ENCODE assay signal across 30 mouse cellular contexts in genomic region chr12:54472881-54473280, GRCm38 (mm10).
DNase-seq lines count a peak whose midpoint lies in the region; ATAC-seq lines count a peak whose summit lies in the region.
"Had no signal": no experiment of that assay in that cellular context is flagged by ENCODE, and none has a peak within 500 bp of the region (broad histone marks: within the 10 kb centered on the region; RNA-seq: fewer than 3 reads in every experiment).

No protein-coding gene starts in this region.

- no peak overlapping the region for H3K4me3 ChIP-seq in hindbrain, embryonic 11.5 days (ENCODE audit: low read depth, low read length)
- no peak overlapping the region for H3K4me3 ChIP-seq in midbrain, embryonic 13.5 days (replicated peaks)
- H3K4me3 ChIP-seq: embryonic facial prominence, embryonic 10.5 days; embryonic facial prominence, embryonic 13.5 days; erythroblast, embryonic 14.5 days; forebrain, embryonic 12.5 days; forebrain, embryonic 15.5 days; heart, adult 2 months; hindbrain, embryonic 10.5 days had no signal

- H3K36me3 ChIP-seq in hindbrain, embryonic 11.5 days (ENCODE audit: control insufficient read depth, insufficient read depth, low read length) = no peaks in the 10 kb centered on the region
- no peaks in the 10 kb centered on the region for H3K36me3 ChIP-seq in midbrain, embryonic 13.5 days
- H3K36me3 ChIP-seq: embryonic facial prominence, embryonic 10.5 days; embryonic facial prominence, embryonic 13.5 days; forebrain, embryonic 12.5 days; forebrain, embryonic 15.5 days; G1E; hindbrain, embryonic 10.5 days had no signal

- no peaks in the 10 kb centered on the region for H3K9me3 ChIP-seq in hindbrain, embryonic 11.5 days (ENCODE audit: control insufficient read depth, low read length)
- no peaks in the 10 kb centered on the region for H3K9me3 ChIP-seq in midbrain, embryonic 13.5 days
- H3K9me3 ChIP-seq: embryonic facial prominence, embryonic 10.5 days; forebrain, embryonic 12.5 days; forebrain, embryonic 15.5 days; hindbrain, embryonic 10.5 days had no signal

- no peak overlapping the region for H3K9ac ChIP-seq in hindbrain, embryonic 11.5 days (ENCODE audit: low read depth, low read length)
- H3K9ac ChIP-seq in midbrain, embryonic 13.5 days (replicated peaks) = no peak overlapping the region
- H3K9ac ChIP-seq: embryonic facial prominence, embryonic 13.5 days; forebrain, embryonic 12.5 days; forebrain, embryonic 15.5 days; hindbrain, embryonic 14.5 days had no signal

- 85% methylated on average over 5 of the region's 5 CpGs for WGBS in hindbrain, embryonic 11.5 days
- WGBS in midbrain, embryonic 13.5 days = 88% methylated on average over 5 of the region's 5 CpGs

- peak; percentile 3 to 8 for DNase-seq in B cell, adult 2 months
- no peak for DNase-seq in hindbrain, embryonic 11.5 days (ENCODE audit: low spot score)
- no peak for DNase-seq in gastrocnemius, adult 8-10 months (ENCODE audit: low spot score in 2 of 2)
- DNase-seq: adrenal gland, postnatal 10 days; adrenal gland, postnatal 36 days; cerebellum, adult 11 months; cerebellum, adult 2 months; cerebellum, adult 9-11 months; cerebellum, postnatal 25 days; embryo, embryonic 11 days; gastrocnemius, postnatal 10 days; gastrocnemius, postnatal 36 days; heart, adult 2 months had no signal

- H3K27ac ChIP-seq in hindbrain, embryonic 11.5 days (ENCODE audit: low read depth, low read length) = no peak overlapping the region
- no peak overlapping the region for H3K27ac ChIP-seq in midbrain, embryonic 13.5 days
- H3K27ac ChIP-seq: embryonic facial prominence, embryonic 10.5 days; embryonic facial prominence, embryonic 13.5 days; forebrain, embryonic 12.5 days; forebrain, embryonic 15.5 days; heart, adult 2 months; hindbrain, embryonic 10.5 days; hindbrain, embryonic 14.5 days; hindbrain, postnatal 0 days had no signal

- H3K27me3 ChIP-seq in hindbrain, embryonic 11.5 days (ENCODE audit: control insufficient read depth, insufficient read depth, low read length) = no peaks in the 10 kb centered on the region
- H3K27me3 ChIP-seq in midbrain, embryonic 13.5 days = no peaks in the 10 kb centered on the region
- H3K27me3 ChIP-seq: CH12.LX; embryonic facial prominence, embryonic 13.5 days; forebrain, embryonic 12.5 days; forebrain, embryonic 15.5 days; Patski had no signal

- peak; percentile 35; the same call in 1 of the 2 replicates for ATAC-seq in granulocyte monocyte progenitor cell, adult 5-6 weeks (replicated peaks; ENCODE audit: poor library complexity, severe bottlenecking)
- peak; percentile 75; the same call in 1 of the 2 replicates for ATAC-seq in neutrophil, adult 5-6 weeks (ENCODE audit: extremely low read depth, insufficient number of reproducible peaks, low FRiP score, poor library complexity, severe bottlenecking)
- no peak for ATAC-seq in hindbrain, embryonic 11.5 days (ENCODE audit: low FRiP score)
- ATAC-seq in midbrain, embryonic 13.5 days = no peak
- ATAC-seq: forebrain, embryonic 15.5 days; hindbrain, postnatal 0 days; inflammation-experienced regulatory T-cells, adult 6 months; intestine, embryonic 16.5 days; Patski had no signal

- no peak overlapping the region for H3K4me2 ChIP-seq in hindbrain, embryonic 11.5 days (replicated peaks; ENCODE audit: low read depth, low read length)
- H3K4me2 ChIP-seq in midbrain, embryonic 13.5 days (replicated peaks) = no peak overlapping the region
- H3K4me2 ChIP-seq: embryonic facial prominence, embryonic 13.5 days; forebrain, embryonic 12.5 days; forebrain, embryonic 15.5 days; heart, embryonic 11.5 days; hindbrain, embryonic 14.5 days had no signal

- H3K4me1 ChIP-seq in hindbrain, embryonic 11.5 days (replicated peaks; ENCODE audit: control insufficient read depth, insufficient read depth, low read length) = no peaks in the 10 kb centered on the region
- no peaks in the 10 kb centered on the region for H3K4me1 ChIP-seq in midbrain, embryonic 13.5 days (replicated peaks)
- H3K4me1 ChIP-seq: embryonic facial prominence, embryonic 10.5 days; embryonic facial prominence, embryonic 13.5 days; forebrain, embryonic 12.5 days; forebrain, embryonic 15.5 days; hindbrain, embryonic 10.5 days had no signal

Comparison
In these comparisons a context has a peak if more than half of its experiments do, and no peak if none do; other contexts are left out.
1. DNase-seq: peak in B cell, adult 2 months (2 of 2); none in hindbrain, embryonic 11.5 days (single experiment) and gastrocnemius, adult 8-10 months (0 of 2).
2. ATAC-seq: peak in granulocyte monocyte progenitor cell, adult 5-6 weeks (single experiment) and neutrophil, adult 5-6 weeks (single experiment); none in hindbrain, embryonic 11.5 days (single experiment) and midbrain, embryonic 13.5 days (single experiment).